Mouse (Mus musculus): ENCODE results near the gene Reln. TPM values are rescaled to one million over a fixed set of nuclear protein-coding genes. Genes with fewer than 3 reads are reported as not detected.

Reln gene
- polyA plus RNA-seq, 1 experiment, result 0.61 TPM

DNA sequence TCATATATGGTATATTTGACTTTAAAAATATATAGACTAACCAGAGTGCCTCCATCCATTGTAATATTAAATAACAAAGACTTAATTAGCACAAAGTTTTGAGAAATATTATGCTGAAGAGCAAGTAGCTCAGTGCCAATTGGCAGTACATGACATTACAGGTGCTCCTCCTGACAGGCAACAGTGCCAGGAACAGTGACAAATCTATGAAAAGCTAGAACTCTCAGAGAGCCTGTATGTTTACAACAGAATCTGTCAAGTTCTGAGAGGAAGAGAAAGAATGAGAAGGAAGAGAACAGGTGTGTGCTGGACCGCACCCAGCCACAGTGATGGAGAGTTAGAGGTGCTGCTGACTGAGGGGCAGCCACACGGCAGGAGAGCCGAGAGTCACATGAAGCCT is 363.3 kb downstream of the Reln start:
- 89% methylated on average over 3 of the region's 3 CpGs for WGBS
- H3K27ac ChIP-seq (ENCODE audit: control insufficient read depth, insufficient read depth, low read length), result no peak overlapping the region
- H3K4me3 ChIP-seq (ENCODE audit: control insufficient read depth, insufficient read depth, low read length), result no peak overlapping the region

DNA sequence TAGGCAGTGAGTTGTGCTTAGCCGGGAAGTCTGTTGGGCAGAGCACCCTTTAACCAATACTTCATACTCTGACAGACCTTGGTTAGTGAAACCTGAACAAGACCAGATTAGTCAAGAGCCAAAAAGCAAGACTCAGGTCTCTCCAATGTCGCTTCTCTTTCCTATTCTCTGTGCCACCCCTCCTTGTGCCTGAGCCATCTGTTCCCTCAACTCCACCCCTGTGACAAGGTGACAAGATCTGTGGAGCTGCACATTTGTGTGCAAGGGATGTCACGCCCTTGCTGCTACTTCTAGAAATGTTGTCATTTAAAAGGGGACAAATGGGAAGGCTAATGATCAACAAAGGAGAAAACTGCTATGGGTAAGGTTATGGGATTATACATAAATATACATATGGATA is 364.0 kb downstream of the Reln start:
- H3K36me3 ChIP-seq (ENCODE audit: control insufficient read depth, insufficient read depth, low read length), result no peaks in the 10 kb centered on the region
- no peak for TF ChIP-seq CTCF (IDR thresholded peaks at IDR 0.05; ENCODE audit: borderline replicate concordance, control insufficient read depth, extremely low read depth, insufficient read depth, low read length, poor library complexity)
- no peak for TF ChIP-seq POLR2A (IDR thresholded peaks at IDR 0.05; ENCODE audit: control insufficient read depth, extremely low read depth, insufficient read depth, low read length, poor library complexity)
- no peaks in the 10 kb centered on the region for H3K27me3 ChIP-seq (ENCODE audit: control insufficient read depth, insufficient read depth, low read length)
- 85% methylated on average over 3 of the region's 3 CpGs for WGBS
- no peak overlapping the region for H3K4me3 ChIP-seq (ENCODE audit: control insufficient read depth, insufficient read depth, low read length)
- no peak for DNase-seq
- no peaks in the 10 kb centered on the region for H3K4me1 ChIP-seq (replicated peaks; ENCODE audit: control insufficient read depth, insufficient read depth, low read length)
- H3K27ac ChIP-seq (ENCODE audit: control insufficient read depth, insufficient read depth, low read length), result no peak overlapping the region

More for the DNA sequence above, 363.3 kb downstream of the Reln start:
- H3K4me1 ChIP-seq (replicated peaks; ENCODE audit: control insufficient read depth, insufficient read depth, low read length), result no peaks in the 10 kb centered on the region
- H3K36me3 ChIP-seq (ENCODE audit: control insufficient read depth, insufficient read depth, low read length), result no peaks in the 10 kb centered on the region
- TF ChIP-seq POLR2A (IDR thresholded peaks at IDR 0.05; ENCODE audit: control insufficient read depth, extremely low read depth, insufficient read depth, low read length, poor library complexity) (no peak), CTCF (IDR thresholded peaks at IDR 0.05; ENCODE audit: borderline replicate concordance, control insufficient read depth, extremely low read depth, insufficient read depth, low read length, poor library complexity) (no peak)
- DNase-seq, result no peak
- H3K27me3 ChIP-seq (ENCODE audit: control insufficient read depth, insufficient read depth, low read length), result no peaks in the 10 kb centered on the region

DNA sequence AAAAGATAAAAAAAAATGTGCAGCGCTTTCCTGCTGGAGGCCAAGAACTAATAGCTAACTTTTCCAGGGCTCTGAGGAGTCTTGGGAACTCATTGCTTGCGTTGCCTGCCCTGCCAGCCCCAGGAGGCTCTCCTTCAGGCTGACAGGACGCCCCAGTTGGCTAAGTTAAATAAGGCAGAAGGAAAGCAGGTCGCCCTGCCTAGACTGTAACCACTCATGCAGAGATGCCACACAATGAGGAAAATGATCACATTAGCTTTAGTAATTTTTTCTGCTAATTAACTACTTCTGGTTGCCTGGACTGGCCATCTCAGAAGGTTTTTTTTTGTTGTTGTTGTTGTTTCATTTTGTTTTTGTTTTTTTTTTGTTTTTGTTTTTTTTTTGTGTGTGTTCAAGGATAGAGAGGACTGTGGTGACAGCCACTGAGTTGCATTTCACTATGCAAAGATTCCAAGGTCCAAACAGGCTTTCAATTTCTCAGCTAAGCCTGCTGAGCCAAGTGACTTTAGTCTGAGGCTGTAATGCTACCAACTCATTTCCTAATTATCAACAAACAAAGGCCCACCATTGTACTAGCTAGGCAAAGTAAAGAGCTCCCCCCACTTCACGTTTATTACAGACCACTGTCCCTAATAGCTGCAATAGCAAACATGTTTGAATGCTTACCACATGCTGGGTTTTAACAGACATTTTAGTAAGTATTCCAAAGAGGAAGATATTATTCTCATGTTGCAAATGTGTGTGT is 371.1 kb downstream of the Reln start:
- no peaks in the 10 kb centered on the region for H3K4me1 ChIP-seq (replicated peaks; ENCODE audit: control insufficient read depth, insufficient read depth, low read length)
- no peaks in the 10 kb centered on the region for H3K36me3 ChIP-seq (ENCODE audit: control insufficient read depth, insufficient read depth, low read length)
- H3K27me3 ChIP-seq (ENCODE audit: control insufficient read depth, insufficient read depth, low read length), result no peaks in the 10 kb centered on the region
- DNase-seq, result no peak
- no peak overlapping the region for H3K27ac ChIP-seq (ENCODE audit: control insufficient read depth, insufficient read depth, low read length)
- H3K4me3 ChIP-seq (ENCODE audit: control insufficient read depth, insufficient read depth, low read length), result no peak overlapping the region
- TF ChIP-seq CTCF (IDR thresholded peaks at IDR 0.05; ENCODE audit: borderline replicate concordance, control insufficient read depth, extremely low read depth, insufficient read depth, low read length, poor library complexity), result no peak
- WGBS, result 67% methylated on average over 5 of the region's 5 CpGs

DNA sequence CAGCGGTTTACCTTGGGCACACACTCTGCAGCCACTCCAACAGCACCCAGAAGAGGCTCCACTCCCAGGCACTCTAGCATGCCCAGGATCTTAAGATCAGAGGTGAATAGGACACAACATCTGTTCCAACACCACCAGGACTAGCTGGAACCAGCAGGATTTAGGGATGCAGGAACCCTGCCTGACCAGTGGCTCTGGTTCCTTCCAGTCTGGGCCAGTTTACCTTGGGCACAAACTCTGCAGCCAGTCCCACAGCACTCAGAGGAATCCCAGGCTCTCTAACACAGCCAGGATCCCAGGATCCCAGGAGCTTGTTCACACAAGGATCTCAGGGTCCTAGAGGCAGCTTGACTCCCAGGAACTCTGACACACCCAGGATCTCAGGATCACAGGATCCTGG is 382.7 kb downstream of the Reln start:
- WGBS, result 93% methylated on average over 1 of the region's 1 CpGs
- Histone ChIP-seq H3K36me3 (ENCODE audit: control insufficient read depth, insufficient read depth, low read length) (no peaks in the 10 kb centered on the region), H3K27me3 (ENCODE audit: control insufficient read depth, insufficient read depth, low read length) (no peaks in the 10 kb centered on the region), H3K4me1 (replicated peaks; ENCODE audit: control insufficient read depth, insufficient read depth, low read length) (no peaks in the 10 kb centered on the region), H3K4me3 (ENCODE audit: control insufficient read depth, insufficient read depth, low read length) (no peak overlapping the region), H3K27ac (ENCODE audit: control insufficient read depth, insufficient read depth, low read length) (no peak overlapping the region)
- no peak for TF ChIP-seq POLR2A (IDR thresholded peaks at IDR 0.05; ENCODE audit: control insufficient read depth, extremely low read depth, insufficient read depth, low read length, poor library complexity)
- TF ChIP-seq CTCF (IDR thresholded peaks at IDR 0.05; ENCODE audit: borderline replicate concordance, control insufficient read depth, extremely low read depth, insufficient read depth, low read length, poor library complexity), result no peak
- DNase-seq, result no peak

DNA sequence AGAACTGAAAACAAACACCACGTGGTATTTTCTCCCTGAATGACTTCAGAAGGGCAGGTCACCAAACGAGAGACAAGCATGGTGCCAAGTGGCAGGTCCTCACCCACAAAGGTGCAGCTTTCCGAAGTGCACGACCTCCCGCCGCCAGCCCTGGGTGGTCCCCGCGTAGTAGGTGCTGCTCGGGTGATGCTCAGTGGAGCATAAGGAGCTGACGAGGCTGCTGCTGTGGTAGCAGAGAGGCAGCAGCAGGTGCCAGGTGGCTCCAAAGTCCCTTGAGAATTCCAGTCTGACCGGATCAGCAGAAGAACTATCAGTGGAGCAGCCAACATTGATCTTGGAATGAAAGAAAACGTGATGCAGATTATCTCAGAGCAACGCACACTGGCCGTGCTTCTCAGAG is 384.4 kb downstream of the Reln start:
- H3K27me3 ChIP-seq (ENCODE audit: control insufficient read depth, insufficient read depth, low read length), result no peaks in the 10 kb centered on the region
- no peak overlapping the region for H3K27ac ChIP-seq (ENCODE audit: control insufficient read depth, insufficient read depth, low read length)
- no peaks in the 10 kb centered on the region for H3K4me1 ChIP-seq (replicated peaks; ENCODE audit: control insufficient read depth, insufficient read depth, low read length)
- no peak overlapping the region for H3K4me3 ChIP-seq (ENCODE audit: control insufficient read depth, insufficient read depth, low read length)
- 89% methylated on average over 14 of the region's 14 CpGs for WGBS
- TF ChIP-seq CTCF (IDR thresholded peaks at IDR 0.05; ENCODE audit: borderline replicate concordance, control insufficient read depth, extremely low read depth, insufficient read depth, low read length, poor library complexity), result no peak
- TF ChIP-seq POLR2A (IDR thresholded peaks at IDR 0.05; ENCODE audit: control insufficient read depth, extremely low read depth, insufficient read depth, low read length, poor library complexity), result no peak
- H3K36me3 ChIP-seq (ENCODE audit: control insufficient read depth, insufficient read depth, low read length), result no peaks in the 10 kb centered on the region
- no peak for DNase-seq

DNA sequence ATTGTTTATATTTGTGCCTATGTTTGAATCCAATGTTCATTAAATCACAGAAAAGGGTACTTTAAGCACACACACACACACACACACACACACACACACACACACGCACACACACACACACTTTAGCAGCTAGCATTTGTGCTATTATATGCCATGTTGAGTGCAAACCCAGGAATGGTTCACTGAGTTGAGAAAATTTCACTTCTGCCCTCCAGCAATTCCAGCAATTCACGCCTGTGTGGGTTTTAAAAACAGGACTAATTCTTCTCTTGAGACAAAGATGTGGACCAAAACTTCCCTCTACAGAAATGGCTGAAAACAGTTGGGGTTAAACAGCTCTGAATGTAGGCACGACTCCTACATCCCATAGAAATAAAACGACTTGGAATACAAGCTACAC is 386.9 kb downstream of the Reln start:
- H3K27ac ChIP-seq (ENCODE audit: control insufficient read depth, insufficient read depth, low read length), result no peak overlapping the region
- H3K4me3 ChIP-seq (ENCODE audit: control insufficient read depth, insufficient read depth, low read length), result no peak overlapping the region
- H3K27me3 ChIP-seq (ENCODE audit: control insufficient read depth, insufficient read depth, low read length), result no peaks in the 10 kb centered on the region
- no peak for DNase-seq
- 92% methylated on average over 4 of the region's 4 CpGs for WGBS
- no peaks in the 10 kb centered on the region for H3K36me3 ChIP-seq (ENCODE audit: control insufficient read depth, insufficient read depth, low read length)
- TF ChIP-seq CTCF (IDR thresholded peaks at IDR 0.05; ENCODE audit: borderline replicate concordance, control insufficient read depth, extremely low read depth, insufficient read depth, low read length, poor library complexity) (no peak), POLR2A (IDR thresholded peaks at IDR 0.05; ENCODE audit: control insufficient read depth, extremely low read depth, insufficient read depth, low read length, poor library complexity) (no peak)
- no peaks in the 10 kb centered on the region for H3K4me1 ChIP-seq (replicated peaks; ENCODE audit: control insufficient read depth, insufficient read depth, low read length)

DNA sequence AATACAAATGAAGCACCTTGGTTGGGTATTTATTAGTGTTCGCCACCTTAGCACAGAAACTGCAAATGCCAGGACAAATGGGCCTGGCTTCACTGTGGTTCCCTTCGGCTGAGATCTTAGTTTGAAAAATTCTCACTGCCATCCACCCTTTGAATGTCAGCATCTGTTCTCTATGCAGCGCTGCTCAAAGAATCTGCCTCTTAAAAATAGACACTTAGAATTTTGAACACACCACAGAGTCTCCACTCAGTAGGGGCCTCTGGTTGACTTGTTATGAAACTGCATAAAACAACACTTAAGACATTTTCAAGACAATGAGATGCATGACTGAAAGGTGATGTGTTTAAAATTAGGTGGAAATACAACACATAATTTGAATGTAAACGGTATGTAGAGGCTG is 387.4 kb downstream of the Reln start:
- Histone ChIP-seq H3K27me3 (ENCODE audit: control insufficient read depth, insufficient read depth, low read length) (no peaks in the 10 kb centered on the region), H3K36me3 (ENCODE audit: control insufficient read depth, insufficient read depth, low read length) (no peaks in the 10 kb centered on the region), H3K4me1 (replicated peaks; ENCODE audit: control insufficient read depth, insufficient read depth, low read length) (no peaks in the 10 kb centered on the region), H3K4me3 (ENCODE audit: control insufficient read depth, insufficient read depth, low read length) (no peak overlapping the region), H3K27ac (ENCODE audit: control insufficient read depth, insufficient read depth, low read length) (no peak overlapping the region)
- no peak for TF ChIP-seq CTCF (IDR thresholded peaks at IDR 0.05; ENCODE audit: borderline replicate concordance, control insufficient read depth, extremely low read depth, insufficient read depth, low read length, poor library complexity)
- WGBS, result 93% methylated on average over 4 of the region's 4 CpGs
- DNase-seq, result no peak

All from thymus, adult 2 months (tissue).